Mouse (Mus musculus) liver, embryonic 15.5 days (tissue): ENCODE data around the gene Minar1. TPM values are rescaled to one million over a fixed set of nuclear protein-coding genes. Genes with fewer than 3 reads are reported as not detected.

Experiments
- ATAC-seq: fragments of 200-750 bp; cut with Nextera tagmentation; 2 replicates; pipeline ENCODE4 v1.8.0; 2017; ENCODE audit warnings: moderate number of reproducible peaks, mild to moderate bottlenecking, moderate library complexity; ENCODE audit not compliant: insufficient read depth
- H3K27ac ChIP-seq: fragments of 300-500 bp; sonication (generic); replicated peaks from 2 replicates; pipeline ENCODE4 v1.5.1; 2015; ENCODE audit warnings: mild to moderate bottlenecking, inconsistent platforms
- H3K27me3 ChIP-seq: fragments of 300-500 bp; sonication (generic); 2 replicates; pipeline ENCODE4 v1.6.1; 2015; ENCODE audit warnings: mild to moderate bottlenecking, inconsistent platforms
- H3K36me3 ChIP-seq: fragments of 300-500 bp; sonication (generic); replicated peaks from 2 replicates; pipeline ENCODE4 v1.6.1; 2015; ENCODE audit warnings: moderate library complexity, mild to moderate bottlenecking, inconsistent platforms
- H3K4me1 ChIP-seq: fragments of 300-500 bp; sonication (generic); replicated peaks from 2 replicates; pipeline ENCODE4 v1.6.1; 2015; ENCODE audit warnings: inconsistent platforms
- H3K4me2 ChIP-seq: fragments of 300-500 bp; sonication (generic); 2 replicates; pipeline ENCODE4 v1.6.1; 2015; ENCODE audit warnings: moderate library complexity, mild to moderate bottlenecking, inconsistent platforms
- H3K4me3 ChIP-seq: fragments of 300-500 bp; sonication (generic); replicated peaks from 2 replicates; pipeline ENCODE4 v1.5.1; 2015; ENCODE audit warnings: mild to moderate bottlenecking, inconsistent platforms
- H3K9ac ChIP-seq: fragments of 300-500 bp; sonication (generic); 2 replicates; pipeline ENCODE4 v1.6.1; 2015; ENCODE audit warnings: moderate library complexity, mild to moderate bottlenecking, inconsistent platforms
- H3K9me3 ChIP-seq: fragments of 300-500 bp; sonication (generic); replicated peaks from 2 replicates; pipeline ENCODE4 v1.6.1; 2016; ENCODE audit warnings: inconsistent platforms
- whole genome bisulfite sequencing: fragments of 180-500 bp; shearing (Covaris S2); methylation state at CpG from one replicate; pipeline ENCODE4 v1.1.7; 2015; ENCODE audit warnings: mixed read lengths; ENCODE audit not compliant: insufficient replicate concordance; 5-methylcytosine and 5-hydroxymethylcytosine counted together
- polyA plus RNA-seq: library from polyadenylated mRNA; unstranded; fragments of >200 nt; fragmentation: Nextera tagmentation; extraction: Ambion mirVana; gene quantifications from 2 replicates; pipeline ENCODE4 v1.2.1, GENCODE M21; 2015

Gene Minar1
- 0.02 TPM in 1 of 2 replicates, not detected in the other for polyA plus RNA-seq

DNA sequence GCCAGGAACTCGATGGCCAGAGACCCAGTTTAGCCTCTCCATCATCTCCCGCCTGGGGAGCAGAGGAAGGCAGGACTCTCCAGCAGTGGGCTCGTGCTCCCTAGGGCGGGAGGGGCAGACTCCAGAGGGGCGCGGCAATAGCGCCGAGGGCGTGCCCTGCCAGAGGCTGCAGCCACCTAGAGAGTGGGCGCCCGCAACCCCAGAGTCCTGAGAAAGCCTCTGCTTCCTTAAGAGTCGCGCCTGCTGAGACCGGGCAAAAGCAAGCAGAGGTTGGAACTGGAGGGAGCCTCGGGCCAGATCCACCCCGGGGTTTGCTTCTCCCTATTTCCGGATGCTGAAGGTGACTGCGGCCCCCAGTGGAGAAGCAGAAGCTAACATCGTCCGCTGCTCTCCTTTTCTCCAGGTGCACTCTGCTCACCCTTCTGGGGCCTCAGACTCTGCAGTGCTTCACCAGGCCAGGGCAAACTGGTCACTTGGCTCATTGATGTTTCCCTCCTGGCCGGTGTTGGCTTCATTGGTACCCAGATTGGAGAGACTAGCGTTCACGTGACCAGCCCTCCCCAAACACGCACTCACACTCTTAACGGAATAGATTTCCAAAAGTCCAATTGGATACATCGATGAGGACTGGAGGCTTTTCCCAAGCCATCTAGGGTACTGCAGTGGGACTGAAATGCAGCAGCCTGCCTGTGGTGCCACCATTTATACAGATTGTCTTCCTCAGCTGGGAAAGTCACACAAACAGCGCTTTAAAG, at the start of gene Minar1:
TSS of gene Minar1 (minus strand) at position 120 of the 755 bp plus-strand sequence.
- WGBS: 1% methylated on average over 27 of the region's 27 CpGs
- Histone ChIP-seq H3K36me3 (no peaks in the 10 kb centered on the region), H3K4me3 (no peak within 1 kb of the TSS), H3K9ac (no peak within 1 kb of the TSS), H3K4me2 (peak within 1 kb of the TSS; percentile 38), H3K27me3 (peaks cover 45% of the 10 kb centered on the region), H3K27ac (no peak within 1 kb of the TSS), H3K9me3 (no peaks in the 10 kb centered on the region), H3K4me1 (no peaks in the 10 kb centered on the region)
- ATAC-seq: no peak

DNA sequence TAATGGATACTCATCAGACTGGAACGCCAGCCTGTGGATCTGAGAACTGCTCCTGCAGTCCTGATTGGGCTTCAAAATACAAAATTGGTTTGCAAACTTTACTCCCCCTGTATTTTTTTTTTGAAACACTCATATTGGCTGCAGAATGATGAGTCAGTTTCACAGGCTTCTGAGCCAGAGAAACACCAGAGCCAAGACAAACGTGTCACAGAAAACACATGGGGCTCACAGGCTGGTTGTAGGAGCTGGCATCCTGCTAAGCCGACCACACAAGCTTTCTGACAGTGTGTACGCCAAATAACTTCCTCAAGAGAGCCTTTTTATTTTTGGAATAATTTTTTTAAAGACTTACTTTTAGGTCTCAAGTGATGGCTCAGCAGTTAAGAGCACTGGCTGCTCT, 47.0 kb upstream of the Minar1 start:
- no peak overlapping the region for H3K4me3 ChIP-seq
- H3K27ac ChIP-seq: no peak overlapping the region
- no peaks in the 10 kb centered on the region for H3K9me3 ChIP-seq
- no peaks in the 10 kb centered on the region for H3K27me3 ChIP-seq
- ATAC-seq: no peak
- no peak overlapping the region for H3K9ac ChIP-seq
- H3K4me1 ChIP-seq: no peaks in the 10 kb centered on the region
- no peaks in the 10 kb centered on the region for H3K36me3 ChIP-seq
- no peak overlapping the region for H3K4me2 ChIP-seq
- WGBS: 56% methylated on average over 4 of the region's 4 CpGs

DNA sequence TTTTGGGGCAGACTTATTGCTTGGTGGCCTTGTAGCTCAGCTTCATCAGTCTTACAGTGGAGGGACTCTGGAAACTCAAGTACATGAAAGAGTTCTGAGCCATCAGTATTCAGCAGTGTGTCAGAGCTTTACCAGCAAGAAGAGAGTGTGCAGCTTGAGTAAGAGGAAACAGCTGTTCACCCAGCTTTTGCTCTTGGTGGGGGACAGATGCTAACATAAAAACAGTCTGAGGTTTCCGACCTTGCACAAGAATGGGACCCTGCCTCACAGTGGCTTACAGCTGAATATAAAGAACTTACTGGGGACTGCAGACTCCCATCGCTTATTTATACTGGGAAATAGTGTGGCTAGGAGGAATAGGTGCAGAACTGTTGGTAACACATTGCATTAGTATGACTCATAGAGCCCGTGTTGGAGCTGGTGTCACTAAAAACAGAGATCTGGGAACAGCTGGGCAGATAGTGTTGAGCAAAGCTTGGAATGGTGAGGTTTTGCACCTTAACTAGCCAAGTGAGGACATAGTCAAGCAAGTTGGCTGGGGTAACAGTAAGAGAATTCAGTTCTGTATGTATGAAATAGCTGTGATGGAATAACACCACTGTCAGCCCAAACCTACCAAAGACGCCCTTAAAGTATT, 44.5 kb upstream of the Minar1 start:
- no peaks in the 10 kb centered on the region for H3K4me1 ChIP-seq
- H3K4me2 ChIP-seq: no peak overlapping the region
- no peaks in the 10 kb centered on the region for H3K9me3 ChIP-seq
- H3K36me3 ChIP-seq: no peaks in the 10 kb centered on the region
- H3K27ac ChIP-seq: no peak overlapping the region
- no peaks in the 10 kb centered on the region for H3K27me3 ChIP-seq
- WGBS: 45% methylated on average over 4 of the region's 4 CpGs
- no peak overlapping the region for H3K4me3 ChIP-seq
- no peak for ATAC-seq
- H3K9ac ChIP-seq: no peak overlapping the region

DNA sequence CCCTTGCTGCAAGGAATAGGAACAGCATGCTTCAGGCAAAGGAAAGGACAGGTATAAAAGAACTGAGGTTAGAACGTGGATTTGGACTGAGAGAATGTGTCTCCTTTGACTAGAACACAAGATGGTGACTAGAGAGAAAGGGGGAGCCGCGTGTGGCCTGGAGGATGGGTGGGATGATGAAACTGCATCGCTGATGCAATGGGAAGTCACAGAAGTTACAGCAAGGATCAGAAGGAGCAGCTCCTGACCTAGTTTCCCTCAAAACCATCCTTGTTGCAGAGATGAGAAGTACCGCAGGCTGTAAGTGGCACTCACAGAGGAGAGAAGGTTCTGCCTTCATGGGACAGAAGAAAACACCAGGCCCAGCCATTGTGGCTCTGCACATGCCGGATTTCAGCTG, 28.0 kb upstream of the Minar1 start:
- no peaks in the 10 kb centered on the region for H3K36me3 ChIP-seq
- WGBS: 56% methylated on average over 6 of the region's 6 CpGs

DNA sequence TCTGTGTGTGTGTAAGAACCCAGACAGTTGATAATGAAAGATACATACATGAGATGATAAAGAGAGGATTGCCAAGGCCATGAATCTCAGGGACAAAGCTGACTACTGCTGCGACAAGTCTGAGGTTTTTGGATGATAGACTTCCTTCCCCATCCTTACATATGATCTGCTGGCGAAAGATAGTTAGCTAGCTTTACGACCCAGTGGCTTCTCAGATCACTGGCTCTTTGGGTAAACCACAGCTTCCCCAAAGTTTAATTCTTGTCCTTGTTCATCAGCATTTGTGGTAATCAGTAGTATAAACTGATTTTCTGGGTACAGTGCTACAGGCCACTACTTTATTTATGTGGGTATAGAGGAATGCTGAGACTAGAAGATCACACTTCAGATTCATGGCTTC, 14.5 kb upstream of the Minar1 start:
- Histone ChIP-seq H3K27ac (no peak overlapping the region), H3K9me3 (no peaks in the 10 kb centered on the region), H3K36me3 (no peaks in the 10 kb centered on the region), H3K9ac (no peak overlapping the region), H3K4me3 (no peak overlapping the region), H3K4me1 (no peaks in the 10 kb centered on the region), H3K27me3 (no peaks in the 10 kb centered on the region), H3K4me2 (no peak overlapping the region)
- WGBS: 22% methylated on average over 3 of the region's 3 CpGs
- no peak for ATAC-seq

More for the DNA sequence above, 28.0 kb upstream of the Minar1 start:
- no peak for ATAC-seq
- H3K9ac ChIP-seq: no peak overlapping the region
- H3K27ac ChIP-seq: no peak overlapping the region
- no peak overlapping the region for H3K4me2 ChIP-seq
- H3K4me1 ChIP-seq: no peaks in the 10 kb centered on the region
- H3K9me3 ChIP-seq: no peaks in the 10 kb centered on the region
- no peak overlapping the region for H3K4me3 ChIP-seq
- H3K27me3 ChIP-seq: no peaks in the 10 kb centered on the region

DNA sequence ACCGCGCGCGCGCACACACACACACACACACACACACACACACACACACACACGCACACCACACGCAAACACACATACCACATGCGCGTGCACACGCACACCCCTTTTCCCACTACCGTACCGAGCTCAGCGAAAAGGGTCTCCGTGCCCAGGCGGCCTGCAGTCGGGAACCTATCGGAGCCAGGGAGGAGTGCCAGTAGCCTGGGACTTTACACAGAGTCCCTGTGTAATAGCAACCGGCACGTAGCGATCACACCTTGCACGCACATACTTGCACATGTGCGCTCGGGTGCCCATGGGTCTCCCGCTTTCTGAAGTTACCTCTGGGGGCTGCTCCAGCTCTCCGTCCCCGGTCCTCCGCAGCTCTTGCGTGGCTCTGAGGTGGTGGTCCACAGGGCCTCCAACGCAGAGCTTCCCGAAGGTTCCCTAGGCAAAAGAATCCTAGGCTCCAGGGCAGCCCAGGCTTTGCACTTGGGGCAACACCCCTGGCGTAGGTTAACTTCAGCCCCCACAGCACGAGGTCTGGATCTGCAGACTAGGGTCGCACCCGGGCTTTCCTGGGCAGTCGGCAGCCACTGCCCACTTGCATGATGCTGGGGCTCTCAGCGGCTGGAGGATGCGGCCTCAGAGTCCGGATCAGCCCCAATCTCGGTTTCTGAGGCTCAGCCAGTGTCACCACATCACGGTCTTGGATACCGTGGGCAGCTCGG, 474 bp downstream of the Minar1 start:
- 3% methylated on average over 42 of the region's 42 CpGs for WGBS
- ATAC-seq: no peak
- Histone ChIP-seq H3K9ac (no peak overlapping the region), H3K4me3 (no peak overlapping the region), H3K36me3 (no peaks in the 10 kb centered on the region), H3K4me2 (peak overlapping the region; percentile 38), H3K9me3 (no peaks in the 10 kb centered on the region), H3K27me3 (peaks cover 45% of the 10 kb centered on the region), H3K4me1 (no peaks in the 10 kb centered on the region), H3K27ac (no peak overlapping the region)

DNA sequence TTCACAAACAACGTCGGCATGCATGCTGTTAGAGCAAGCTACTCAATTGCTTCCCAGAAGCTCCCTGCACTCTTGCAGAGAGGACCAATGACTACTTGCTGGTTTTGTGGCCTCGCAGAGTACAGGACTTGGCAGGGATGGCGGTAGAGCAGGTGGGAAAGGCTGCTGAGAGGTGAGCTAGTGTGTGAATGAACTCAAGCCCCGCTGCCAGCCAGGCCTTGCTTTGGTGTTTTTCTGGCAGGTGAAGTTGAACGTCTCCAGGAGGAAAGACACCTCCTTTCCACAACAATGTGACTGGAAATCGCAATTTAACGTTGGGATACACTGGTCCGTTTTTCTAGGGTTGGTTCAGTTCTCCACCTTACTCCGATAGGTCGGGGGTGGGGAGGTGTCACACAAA, 1.2 kb downstream of the Minar1 start:
- Histone ChIP-seq H3K4me3 (no peak overlapping the region), H3K4me2 (no peak overlapping the region), H3K27ac (no peak overlapping the region), H3K4me1 (no peaks in the 10 kb centered on the region), H3K9ac (no peak overlapping the region), H3K36me3 (no peaks in the 10 kb centered on the region), H3K27me3 (peaks cover 45% of the 10 kb centered on the region), H3K9me3 (no peaks in the 10 kb centered on the region)
- ATAC-seq: no peak
- WGBS: 4% methylated on average over 11 of the region's 11 CpGs

DNA sequence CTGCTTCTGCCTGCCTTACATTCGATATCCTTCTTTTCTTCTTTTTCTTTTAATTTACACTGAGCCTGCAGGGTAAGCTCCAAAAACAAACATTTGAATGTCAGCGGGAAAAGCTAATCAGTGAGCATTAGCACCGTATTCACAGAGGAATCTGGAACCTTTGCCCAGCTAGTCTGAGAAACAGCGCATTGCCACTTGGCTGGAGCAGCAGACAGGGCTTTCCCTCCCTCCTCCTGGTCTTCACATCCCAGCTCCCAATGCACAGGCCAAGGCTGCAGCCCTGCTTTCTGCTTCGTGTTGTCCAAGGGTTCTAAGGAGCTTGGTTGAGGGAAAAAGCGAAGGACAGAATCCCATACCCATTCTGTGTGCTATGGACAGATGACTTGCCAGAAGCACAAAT, 2.6 kb downstream of the Minar1 start:
- no peaks in the 10 kb centered on the region for H3K36me3 ChIP-seq
- peaks cover 45% of the 10 kb centered on the region for H3K27me3 ChIP-seq
- WGBS: 16% methylated on average over 6 of the region's 6 CpGs
- H3K9me3 ChIP-seq: no peaks in the 10 kb centered on the region
- H3K9ac ChIP-seq: no peak overlapping the region
- H3K4me1 ChIP-seq: no peaks in the 10 kb centered on the region
- no peak overlapping the region for H3K4me2 ChIP-seq
- H3K4me3 ChIP-seq: no peak overlapping the region
- no peak overlapping the region for H3K27ac ChIP-seq
- no peak for ATAC-seq

DNA sequence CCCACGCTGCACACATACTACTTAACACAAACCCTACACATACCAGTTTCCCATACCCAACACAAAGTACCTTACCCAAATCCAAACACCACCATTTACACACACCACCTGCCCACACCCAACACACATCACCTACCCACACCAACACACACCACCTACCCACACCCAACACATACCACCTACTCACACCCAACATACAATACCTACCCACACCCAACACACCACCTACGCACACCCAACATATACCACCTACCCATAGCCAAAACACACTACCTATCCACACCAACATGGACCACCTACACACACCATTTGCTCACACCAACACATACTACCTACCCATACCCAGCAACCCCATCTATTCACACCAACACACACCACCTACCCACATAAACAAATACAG, 6.0 kb downstream of the Minar1 start:
- no peak overlapping the region for H3K27ac ChIP-seq
- peaks cover 15% of the 10 kb centered on the region for H3K27me3 ChIP-seq
- H3K9ac ChIP-seq: no peak overlapping the region
- H3K36me3 ChIP-seq: no peaks in the 10 kb centered on the region
- no peak overlapping the region for H3K4me2 ChIP-seq
- WGBS: 59% methylated on average over 2 of the region's 2 CpGs
- H3K4me3 ChIP-seq: no peak overlapping the region
- no peak for ATAC-seq
- H3K9me3 ChIP-seq: no peaks in the 10 kb centered on the region
- no peaks in the 10 kb centered on the region for H3K4me1 ChIP-seq

DNA sequence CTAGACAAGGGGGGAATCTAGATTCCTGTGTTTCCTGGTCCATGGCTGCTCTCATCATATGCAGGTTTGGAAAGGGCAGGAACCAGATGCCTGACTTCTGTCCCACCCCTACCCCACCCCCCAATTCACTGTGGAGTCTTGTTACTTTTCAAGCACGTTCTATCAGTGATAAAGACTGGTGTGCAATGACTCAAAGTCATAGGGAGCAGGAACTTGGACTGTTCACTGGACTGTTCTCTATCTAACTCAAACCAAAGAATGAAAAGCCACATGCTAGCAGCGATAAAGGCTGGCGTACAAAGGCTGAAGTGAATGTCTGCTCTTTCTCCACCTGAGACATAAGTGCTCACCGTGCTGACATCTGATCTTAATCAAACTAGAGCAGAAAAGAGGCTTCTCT, 12.3 kb downstream of the Minar1 start:
- H3K27ac ChIP-seq: no peak overlapping the region
- no peak overlapping the region for H3K9ac ChIP-seq
- no peaks in the 10 kb centered on the region for H3K27me3 ChIP-seq
- ATAC-seq: no peak
- H3K4me3 ChIP-seq: no peak overlapping the region
- 42% methylated on average over 4 of the region's 4 CpGs for WGBS
- H3K36me3 ChIP-seq: no peaks in the 10 kb centered on the region
- no peaks in the 10 kb centered on the region for H3K4me1 ChIP-seq
- H3K4me2 ChIP-seq: no peak overlapping the region
- 0 out of 2 replicates have a peak, but pooled peaks cover 4% of the 10 kb centered on the region for H3K9me3 ChIP-seq

DNA sequence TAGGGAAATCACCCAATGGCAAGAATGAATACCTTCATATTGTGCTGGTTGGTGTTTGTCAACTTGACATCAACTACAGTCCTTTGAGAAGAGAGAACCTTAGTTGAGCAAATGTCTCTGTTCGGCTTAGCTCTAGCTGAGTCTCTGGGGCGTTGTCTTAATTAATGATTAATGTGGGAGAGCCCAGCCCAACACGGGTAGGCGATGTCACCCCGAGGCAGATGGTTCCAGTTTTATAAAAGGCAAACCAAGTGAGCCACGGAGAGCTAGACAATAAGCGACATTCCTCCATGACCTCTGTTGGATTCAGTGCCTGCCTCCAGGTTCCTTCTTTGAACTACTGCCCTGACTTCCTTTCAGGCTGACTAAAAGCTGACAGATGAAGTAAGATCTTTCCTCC, 15.6 kb downstream of the Minar1 start:
- no peak overlapping the region for H3K27ac ChIP-seq
- no peak overlapping the region for H3K4me2 ChIP-seq
- no peak overlapping the region for H3K9ac ChIP-seq
- no peaks in the 10 kb centered on the region for H3K27me3 ChIP-seq
- no peaks in the 10 kb centered on the region for H3K4me1 ChIP-seq
- H3K36me3 ChIP-seq: no peaks in the 10 kb centered on the region
- 60% methylated on average over 7 of the region's 7 CpGs for WGBS
- no peak overlapping the region for H3K4me3 ChIP-seq
- H3K9me3 ChIP-seq: 0 out of 2 replicates have a peak, but pooled peaks cover 4% of the 10 kb centered on the region
- no peak for ATAC-seq
